Mouse (Mus musculus) A20 (cell line): ENCODE data around the gene Wbp2.

Source experiments
- DNase-seq: peaks from one replicate; pipeline ENCODE4 v3.0.0-alpha.2; 2011; ENCODE audit warnings: low read depth, low spot score

Gene Wbp2

GRCm38 (mm10) chr11:116091591-116091990 lies 4.8 kb upstream of the Wbp2 start:
- no peak for DNase-seq

- no peak for DNase-seq
Observed at GRCm38 (mm10) chr11:116089545-116089944, 2.8 kb upstream of the Wbp2 start.

- peak; percentile 61 for DNase-seq
Observed at GRCm38 (mm10) chr11:116088741-116089394, 2.1 kb upstream of the Wbp2 start.

- no peak for DNase-seq
Observed at GRCm38 (mm10) chr11:116088188-116088587, 1.4 kb upstream of the Wbp2 start.

GRCm38 (mm10) chr11:116087194-116088130 lies 667 bp upstream of the Wbp2 start:
- peak; percentile 94 for DNase-seq

GRCm38 (mm10) chr11:116084166-116084565 lies 2.6 kb downstream of the Wbp2 start:
- DNase-seq = no peak

- no peak for DNase-seq
Observed at GRCm38 (mm10) chr11:116083096-116083672, 3.6 kb downstream of the Wbp2 start.

GRCm38 (mm10) chr11:116081081-116081480 lies 5.7 kb downstream of the Wbp2 start:
- peak; percentile 59 for DNase-seq

- DNase-seq = no peak
Observed at GRCm38 (mm10) chr11:116079511-116079910, 7.3 kb downstream of the Wbp2 start.

- no peak for DNase-seq
Observed at GRCm38 (mm10) chr11:116078676-116079320, 8.0 kb downstream of the Wbp2 start.

- DNase-seq = no peak
Observed at GRCm38 (mm10) chr11:116078221-116078620, 8.6 kb downstream of the Wbp2 start.

- no peak for DNase-seq
Observed at GRCm38 (mm10) chr11:116077446-116078204, 9.2 kb downstream of the Wbp2 start, which contains the start of gene Unc13d. Unc13d (minus strand) TSS chr11:116077961.

- no peak for DNase-seq
Observed at GRCm38 (mm10) chr11:116076836-116077235, 10.0 kb downstream of the Wbp2 start.

GRCm38 (mm10) chr11:116076266-116076540 lies 10.6 kb downstream of the Wbp2 start:
- no peak for DNase-seq

GRCm38 (mm10) chr11:116075539-116076265 lies 11.1 kb downstream of the Wbp2 start:
- DNase-seq = no peak

- no peak for DNase-seq
Observed at GRCm38 (mm10) chr11:116074436-116074991, 12.3 kb downstream of the Wbp2 start.

GRCm38 (mm10) chr11:116072608-116073007 lies 14.2 kb downstream of the Wbp2 start:
- no peak for DNase-seq

- DNase-seq = peak; percentile 73
Observed at GRCm38 (mm10) chr11:116071510-116071909, 15.3 kb downstream of the Wbp2 start.

GRCm38 (mm10) chr11:116065345-116065744 lies 21.4 kb downstream of the Wbp2 start:
- DNase-seq = no peak

- DNase-seq = no peak
Observed at GRCm38 (mm10) chr11:116064187-116064867, 22.5 kb downstream of the Wbp2 start.
